Comparison of ENCODE assay signal across 8 mouse cellular contexts in genomic region chr14:55584702-55585565, GRCm38 (mm10). TPM values are rescaled to one million over a fixed set of nuclear protein-coding genes. Genes with fewer than 3 reads are reported as not detected.
DNase-seq lines count a peak whose midpoint lies in the region; ATAC-seq and TF ChIP-seq lines count a peak whose summit lies in the region.

Emc9 (minus strand) TSS chr14:55585302.

- peaks cover 17% of the 10 kb centered on the region for H3K4me1 ChIP-seq in embryonic facial prominence, embryonic 10.5 days
- no peaks in the 10 kb centered on the region for H3K4me1 ChIP-seq in intestine, postnatal 0 days (replicated peaks; ENCODE audit: control insufficient read depth, insufficient read depth, low read length)
- H3K4me1 ChIP-seq in limb, embryonic 10.5 days, result peaks cover 18% of the 10 kb centered on the region
- peaks cover 2% of the 10 kb centered on the region for H3K4me1 ChIP-seq in midbrain, embryonic 11.5 days (ENCODE audit: control insufficient read depth, insufficient read depth, low read length)
- H3K4me1 ChIP-seq in small intestine, adult 2 months (ENCODE audit: control insufficient read depth, insufficient read depth, insufficient read length, low read length), result peaks cover 3% of the 10 kb centered on the region; the same call in 1 of the 2 replicates

- peak within 1 kb of the TSS; percentile 71 for H3K4me3 ChIP-seq in embryonic facial prominence, embryonic 10.5 days
- H3K4me3 ChIP-seq in intestine, postnatal 0 days (ENCODE audit: low read depth, low read length), result peak within 1 kb of the TSS; percentile 59
- H3K4me3 ChIP-seq in limb, embryonic 10.5 days, result peak within 1 kb of the TSS; percentile 69
- peak within 1 kb of the TSS; percentile 43 for H3K4me3 ChIP-seq in midbrain, embryonic 11.5 days (ENCODE audit: low read depth, low read length)
- H3K4me3 ChIP-seq in small intestine, adult 2 months (ENCODE audit: low read depth, low read length), result peak within 1 kb of the TSS; percentile 70

- TF ChIP-seq CTCF in intestine, postnatal 0 days (IDR thresholded peaks at IDR 0.05; ENCODE audit: low read depth), result no peak; the same call in 1 of the 2 replicates
- TF ChIP-seq CTCF in small intestine, adult 2 months (IDR thresholded peaks at IDR 0.05; ENCODE audit: extremely low read depth, insufficient read length, insufficient replicate concordance, low read depth, low read length), result no peak

- TF ChIP-seq POLR2A in small intestine, adult 2 months (IDR thresholded peaks at IDR 0.05; ENCODE audit: low read depth, low read length), result no peak

- peaks cover 48% of the 10 kb centered on the region for H3K36me3 ChIP-seq in embryonic facial prominence, embryonic 10.5 days (replicated peaks)
- H3K36me3 ChIP-seq in intestine, postnatal 0 days (ENCODE audit: control insufficient read depth, insufficient read depth), result peaks cover 42% of the 10 kb centered on the region
- H3K36me3 ChIP-seq in limb, embryonic 10.5 days, result peaks cover 50% of the 10 kb centered on the region
- H3K36me3 ChIP-seq in midbrain, embryonic 11.5 days (ENCODE audit: control insufficient read depth, insufficient read depth, low read length), result peaks cover 9% of the 10 kb centered on the region; the same call in 1 of the 2 replicates
- peaks cover 41% of the 10 kb centered on the region for H3K36me3 ChIP-seq in small intestine, adult 2 months (ENCODE audit: control insufficient read depth, insufficient read depth, low read length)

- H3K27me3 ChIP-seq in embryonic facial prominence, embryonic 10.5 days (replicated peaks; ENCODE audit: low read depth, poor library complexity, severe bottlenecking), result peaks cover 15% of the 10 kb centered on the region
- H3K27me3 ChIP-seq in intestine, postnatal 0 days (replicated peaks; ENCODE audit: control insufficient read depth, insufficient read depth, low read length), result no peaks in the 10 kb centered on the region
- peaks cover 15% of the 10 kb centered on the region; the same call in 1 of the 2 replicates for H3K27me3 ChIP-seq in limb, embryonic 10.5 days (ENCODE audit: low read depth, poor library complexity, severe bottlenecking)
- no peaks in the 10 kb centered on the region for H3K27me3 ChIP-seq in midbrain, embryonic 11.5 days (ENCODE audit: control insufficient read depth, insufficient read depth, low read length)
- H3K27me3 ChIP-seq in small intestine, adult 2 months (ENCODE audit: control insufficient read depth, insufficient read depth, low read length), result no peaks in the 10 kb centered on the region

- no peaks in the 10 kb centered on the region for H3K9me3 ChIP-seq in embryonic facial prominence, embryonic 10.5 days
- no peaks in the 10 kb centered on the region for H3K9me3 ChIP-seq in intestine, postnatal 0 days (ENCODE audit: control insufficient read depth)
- no peaks in the 10 kb centered on the region for H3K9me3 ChIP-seq in limb, embryonic 10.5 days (replicated peaks)
- H3K9me3 ChIP-seq in midbrain, embryonic 11.5 days (ENCODE audit: control insufficient read depth, low read length), result no peaks in the 10 kb centered on the region

- peak within 1 kb of the TSS; percentile 86 for H3K4me2 ChIP-seq in intestine, postnatal 0 days (replicated peaks; ENCODE audit: low read depth)
- peak within 1 kb of the TSS; percentile 60 for H3K4me2 ChIP-seq in midbrain, embryonic 11.5 days

- DNase-seq in urinary bladder, adult 18-20 months (ENCODE audit: low spot score in 2 of 2), result peak; percentile 66 to 82
- DNase-seq in urinary bladder, postnatal 10 days (ENCODE audit: low spot score), result no peak
- DNase-seq in embryonic facial prominence, embryonic 10.5 days (ENCODE audit: low spot score), result peak; percentile 74
- DNase-seq in limb, embryonic 10.5 days (ENCODE audit: low spot score), result peak; percentile 66
- peak; percentile 89 for DNase-seq in midbrain, embryonic 11.5 days (ENCODE audit: low spot score, missing footprints)

- peak within 1 kb of the TSS; percentile 65; the same call in 1 of the 2 replicates for H3K27ac ChIP-seq in embryonic facial prominence, embryonic 10.5 days (replicated peaks)
- H3K27ac ChIP-seq in intestine, postnatal 0 days (ENCODE audit: low read depth, low read length), result peak within 1 kb of the TSS; percentile 50; the same call in 1 of the 2 replicates
- H3K27ac ChIP-seq in limb, embryonic 10.5 days, result peak within 1 kb of the TSS; percentile 77
- H3K27ac ChIP-seq in midbrain, embryonic 11.5 days (ENCODE audit: low read depth, low read length), result no peak within 1 kb of the TSS
- H3K27ac ChIP-seq in small intestine, adult 2 months (ENCODE audit: insufficient read depth, low read depth, low read length), result peak within 1 kb of the TSS; percentile 93

- peak within 1 kb of the TSS; percentile 57 for H3K9ac ChIP-seq in intestine, postnatal 0 days (ENCODE audit: low read depth, low read length)
- peak within 1 kb of the TSS; percentile 65 for H3K9ac ChIP-seq in midbrain, embryonic 11.5 days (ENCODE audit: low read length)

- peak; percentile 82 for ATAC-seq in granulocyte monocyte progenitor cell, adult 5-6 weeks (replicated peaks; ENCODE audit: poor library complexity, severe bottlenecking)
- peak; percentile 83 for ATAC-seq in intestine, postnatal 0 days
- ATAC-seq in midbrain, embryonic 11.5 days (ENCODE audit: low FRiP score), result peak; percentile 75

- 2% methylated on average over 43 of the region's 43 CpGs for WGBS in embryonic facial prominence, embryonic 10.5 days
- 5% methylated on average over 43 of the region's 43 CpGs for WGBS in intestine, postnatal 0 days
- WGBS in limb, embryonic 10.5 days, result 2% methylated on average over 43 of the region's 43 CpGs
- 2% methylated on average over 43 of the region's 43 CpGs for WGBS in midbrain, embryonic 11.5 days
- WGBS in small intestine, adult 2 months, result 3% methylated on average over 43 of the region's 43 CpGs

RNA-seq across cellular contexts. Expression of gene Emc9, which starts in this region (rescaled TPM):
- 6.0 and 6.6 TPM in 2 replicates for polyA plus RNA-seq in embryonic facial prominence, embryonic 10.5 days (2016; fragmentation: Nextera tagmentation; extraction: Ambion mirVana)
- 0.85 TPM in 1 of 2 replicates, not detected in the other for total RNA-seq in granulocyte monocyte progenitor cell, adult 5-6 weeks (2014; fragmentation: Nextera tagmentation)
- 2.1 and 5.1 TPM in 2 replicates for total RNA-seq in granulocyte monocyte progenitor cell, adult 5-6 weeks (2017)
- polyA plus RNA-seq in intestine, postnatal 0 days (2015; fragmentation: Nextera tagmentation; extraction: Ambion mirVana), result 21.6 TPM in 2 replicates
- 5.2 and 5.4 TPM in 2 replicates for polyA plus RNA-seq in limb, embryonic 10.5 days (2016; fragmentation: Nextera tagmentation; extraction: Ambion mirVana)
- polyA plus RNA-seq in midbrain, embryonic 11.5 days (2014; fragmentation: Nextera tagmentation; extraction: Ambion mirVana), result 8.1 and 8.4 TPM in 2 replicates
- 12.2 and 23.0 TPM in 2 replicates for polyA plus RNA-seq in small intestine, adult 2 months (2012; rRNA removed)
